Mouse (Mus musculus) adrenal gland (tissue): Measurements from ENCODE around the gene Ush1c.

ENCODE experiments used
- intact Hi-C: fragments of 180-260 bp; cut with DNase I; formaldehyde crosslinking; loops from one replicate; pipeline ENCODE4 v1.15.1; 2025
- long read RNA-seq, 2 experiments: library from polyadenylated mRNA; unstranded; transcript quantifications; one replicate each; pipeline ENCODE4 v2.0.0; 2020; ENCODE audit warnings: borderline replicate concordance in 1 of 2; ENCODE audit not compliant: insufficient replicate concordance in 1 of 2

Gene Ush1c
- long read RNA-seq, experiment 1 = 0 reads
- long read RNA-seq, experiment 2 = 0 reads

DNA sequence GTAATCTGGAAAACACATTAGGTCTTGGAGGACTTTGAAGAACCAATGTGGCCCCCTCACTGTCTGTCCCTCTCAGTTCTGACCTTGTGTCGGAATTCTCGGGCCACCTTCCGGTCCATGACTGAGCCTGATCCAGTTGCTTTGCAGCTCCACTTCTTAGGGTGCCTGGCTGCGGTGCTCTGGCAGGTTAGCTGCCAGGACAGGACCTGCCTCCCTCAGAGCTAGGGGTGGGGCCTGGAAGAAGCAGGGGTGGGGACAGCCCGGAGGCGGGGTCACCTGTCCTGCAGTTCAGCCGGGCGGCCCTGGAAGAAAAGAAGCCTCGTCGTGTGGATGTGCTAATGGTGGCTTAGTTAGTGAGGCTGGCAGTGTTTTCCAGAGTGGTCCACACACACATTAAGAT, at the start of gene Ush1c:
Gene Ush1c, minus strand, starts transcription at position 158 of the 400 bp plus-strand sequence.
- intact Hi-C loops = no loop called here

DNA sequence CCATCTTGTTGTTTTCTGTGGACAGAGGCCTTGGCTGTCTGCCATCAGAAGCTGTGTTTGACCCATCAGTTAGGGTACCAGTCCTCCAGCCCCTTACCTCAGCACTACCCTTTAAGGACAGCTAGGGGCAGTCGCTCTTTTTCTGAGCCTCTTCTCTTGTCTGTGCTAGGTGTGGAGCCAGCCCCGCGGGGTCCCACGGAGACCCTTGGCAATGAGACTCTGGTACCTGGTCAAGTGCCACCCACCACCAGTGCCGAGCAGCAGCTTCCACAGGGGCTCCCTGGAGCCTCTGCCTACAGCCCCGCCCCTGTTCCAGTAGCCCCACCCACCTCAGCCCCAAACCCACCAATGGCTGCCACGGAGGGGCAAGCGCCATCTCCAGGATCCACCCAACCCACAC, 48.7 kb upstream of the Ush1c start:
- intact Hi-C loops = no loop called here

DNA sequence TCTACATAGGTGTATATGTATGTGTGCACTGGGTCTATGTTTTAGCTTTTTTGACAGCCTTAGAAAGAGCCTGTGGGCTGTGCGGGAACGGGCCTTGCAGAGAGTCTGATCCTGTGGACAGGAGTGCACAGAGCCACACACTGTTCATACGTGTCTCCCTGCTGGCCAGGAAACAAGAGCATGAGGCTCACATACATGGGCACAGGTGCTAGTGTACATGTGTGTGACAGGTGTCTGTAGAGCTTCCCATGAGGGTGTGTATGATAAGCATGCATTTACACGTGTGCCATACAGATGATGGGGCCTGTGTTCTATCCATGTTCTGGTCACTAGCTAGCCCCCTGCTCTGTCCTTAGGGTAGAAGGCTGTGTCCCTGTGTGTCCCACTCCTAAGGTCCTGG, 48.1 kb upstream of the Ush1c start:
- intact Hi-C loops = no loop called here

DNA sequence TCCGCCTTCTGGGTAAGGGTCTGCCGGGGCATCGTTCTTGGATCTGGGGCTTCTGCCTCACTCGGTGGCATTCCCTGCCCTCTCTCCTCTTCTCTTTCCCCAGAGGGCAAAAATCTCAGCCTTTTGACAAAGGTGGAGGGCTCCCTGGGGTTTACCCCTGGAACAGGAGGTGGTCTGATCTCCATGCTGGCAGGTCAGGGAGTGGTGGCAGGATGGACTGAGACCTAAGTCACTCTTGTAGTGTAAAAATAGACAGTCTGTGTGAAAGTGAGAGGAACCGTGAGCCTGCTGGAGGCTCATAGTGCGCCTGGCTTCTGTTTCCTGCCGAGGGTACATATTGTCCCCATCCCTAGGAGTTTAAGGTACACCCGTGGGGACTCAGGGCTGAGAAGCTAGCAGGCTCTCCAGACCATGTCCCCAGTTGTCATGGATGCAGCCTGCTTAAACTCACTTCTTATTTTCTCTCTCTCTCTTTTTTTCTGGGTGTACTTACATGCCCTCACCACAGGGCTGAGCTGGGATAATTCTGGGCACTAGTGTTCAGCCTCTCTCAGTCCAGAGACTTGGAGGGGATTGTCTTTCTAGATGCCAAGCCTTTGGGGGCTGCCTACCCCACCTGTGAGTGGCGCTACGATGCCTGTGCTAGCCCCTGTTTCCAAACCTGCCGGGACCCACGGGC, 47.0 kb upstream of the Ush1c start:
- intact Hi-C loops = no loop called here

DNA sequence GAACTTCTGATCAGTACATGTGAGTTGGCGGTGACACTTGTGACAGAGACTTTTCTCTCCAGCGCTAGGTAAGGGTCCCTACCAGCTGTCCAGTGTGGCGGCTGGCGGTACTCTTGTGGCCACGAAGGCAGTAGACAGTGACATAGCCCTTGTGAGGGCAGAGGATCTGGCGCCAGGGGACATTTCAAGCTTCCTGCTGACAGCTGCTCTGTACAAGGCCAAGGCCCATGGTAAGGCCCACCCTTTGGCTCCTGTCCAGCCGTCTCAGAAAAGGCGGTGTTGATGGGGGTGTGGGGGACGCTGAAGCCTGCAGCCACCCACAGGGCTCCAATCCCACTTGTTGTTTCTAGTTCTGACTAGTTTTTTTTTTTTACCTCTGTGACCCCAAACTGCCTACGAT, 45.4 kb upstream of the Ush1c start:
- intact Hi-C loops = loop anchor here (5.0 kb wide), 1 partner anchor 324 kb away; no protein-coding TSS in a partner anchor

DNA sequence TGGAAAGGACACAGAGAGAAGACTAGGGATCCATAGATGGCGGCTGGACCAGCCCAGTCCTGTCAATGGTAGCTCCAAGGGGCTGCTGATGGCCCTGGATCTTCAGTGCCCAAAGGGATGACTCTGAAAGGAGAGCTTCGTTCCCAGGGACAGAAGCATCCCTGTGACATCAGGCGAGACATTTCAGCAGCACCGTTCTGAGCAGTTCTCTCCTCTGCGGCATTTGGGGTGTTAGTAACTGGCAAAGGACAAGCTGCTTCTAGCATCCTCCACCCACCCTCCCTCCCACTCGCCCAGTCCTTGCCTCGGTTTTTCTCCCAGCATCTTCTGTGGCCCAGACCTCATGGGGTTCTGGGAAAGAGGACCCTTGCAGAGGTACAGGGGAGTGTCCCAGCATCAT, 44.0 kb upstream of the Ush1c start:
- intact Hi-C loops = loop anchor here (5.0 kb wide), 1 partner anchor 325 kb away; no protein-coding TSS in a partner anchor

DNA sequence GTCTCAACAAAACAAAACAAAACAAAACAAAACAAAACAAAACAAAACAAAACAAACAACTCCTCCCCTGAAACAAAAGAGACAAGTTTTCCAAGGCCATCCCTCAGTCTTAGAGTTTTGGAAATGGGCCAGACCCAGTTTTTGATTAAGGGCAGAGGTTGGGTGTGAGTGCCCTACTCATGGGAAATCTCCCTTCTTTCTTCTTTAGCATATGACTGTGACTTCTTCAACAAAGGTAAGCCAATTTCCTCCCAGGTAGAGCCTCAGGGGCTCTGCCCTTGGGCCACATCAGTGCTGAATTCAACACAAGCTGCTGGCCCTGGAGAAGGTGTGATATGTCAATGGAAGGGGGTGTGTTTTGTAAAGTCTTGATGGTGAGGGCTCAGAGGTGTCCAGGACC, 42.6 kb upstream of the Ush1c start:
- intact Hi-C loops = loop anchor here (5.0 kb wide), 1 partner anchor 326 kb away; no protein-coding TSS in a partner anchor

DNA sequence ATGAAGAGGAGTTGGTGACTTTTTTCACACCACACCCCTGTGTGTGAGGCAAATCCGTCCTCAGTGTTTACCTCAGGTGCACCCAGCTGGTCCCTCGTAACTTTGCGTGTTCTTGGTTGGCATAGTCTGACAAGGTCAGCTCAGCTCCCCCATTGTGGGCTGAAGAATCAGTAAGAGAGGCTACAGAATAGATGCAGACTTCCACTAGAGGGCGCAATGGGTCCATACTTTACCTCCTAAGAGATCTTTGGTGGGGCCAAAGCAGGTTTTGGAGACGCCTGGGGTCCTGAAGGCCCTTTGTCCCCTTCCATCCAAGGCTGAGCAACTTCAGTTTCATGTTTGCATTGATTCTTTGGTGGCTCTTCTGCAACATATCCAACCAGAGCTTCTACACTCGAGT, 41.6 kb upstream of the Ush1c start:
- intact Hi-C loops = loop anchor here (5.0 kb wide), 2 partner anchors 97 to 327 kb away; partner anchors contain the start of gene Myod1

DNA sequence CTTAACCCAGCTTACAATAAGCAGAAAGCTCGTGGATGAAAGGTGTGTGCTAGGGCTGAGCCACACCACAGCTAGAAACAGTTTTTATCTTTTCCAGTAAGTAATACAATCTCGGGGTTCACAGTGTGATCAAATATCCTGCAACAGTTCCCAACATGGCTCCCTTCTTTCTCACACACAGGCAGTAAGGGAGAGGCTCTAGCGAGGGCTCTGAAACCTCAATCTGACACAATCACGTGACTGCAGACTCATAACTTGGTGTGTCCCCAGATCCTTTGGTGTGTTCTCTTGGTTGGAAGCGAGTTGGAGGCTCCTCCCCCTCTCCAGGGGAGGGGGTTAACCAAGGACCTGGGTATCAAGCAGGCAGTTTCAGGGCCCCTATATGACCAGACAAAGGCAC, 37.9 kb upstream of the Ush1c start:
- intact Hi-C loops = loop anchor here (5.0 kb wide), 1 partner anchor 101 kb away; the partner anchor contains the start of gene Myod1

DNA sequence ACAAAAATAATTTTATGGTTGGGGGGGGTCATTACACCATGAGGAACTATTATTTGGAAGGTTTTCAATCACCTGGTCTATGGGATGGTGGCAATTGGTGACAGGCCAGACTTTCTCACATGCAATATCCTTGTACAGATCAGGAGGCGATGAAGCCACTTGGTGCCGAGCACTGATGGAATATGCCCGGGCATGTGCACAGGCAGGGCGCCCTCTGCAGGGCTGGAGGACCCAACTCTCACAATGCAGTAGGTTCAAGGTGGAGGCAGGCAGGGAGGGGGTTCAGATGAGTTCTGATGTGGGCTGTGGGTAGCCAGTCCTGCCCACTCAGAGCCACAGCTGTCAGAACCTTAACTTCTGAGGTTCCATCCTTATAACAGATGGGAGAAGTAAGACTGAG, 13.5 kb upstream of the Ush1c start:
- intact Hi-C loops = no loop called here

DNA sequence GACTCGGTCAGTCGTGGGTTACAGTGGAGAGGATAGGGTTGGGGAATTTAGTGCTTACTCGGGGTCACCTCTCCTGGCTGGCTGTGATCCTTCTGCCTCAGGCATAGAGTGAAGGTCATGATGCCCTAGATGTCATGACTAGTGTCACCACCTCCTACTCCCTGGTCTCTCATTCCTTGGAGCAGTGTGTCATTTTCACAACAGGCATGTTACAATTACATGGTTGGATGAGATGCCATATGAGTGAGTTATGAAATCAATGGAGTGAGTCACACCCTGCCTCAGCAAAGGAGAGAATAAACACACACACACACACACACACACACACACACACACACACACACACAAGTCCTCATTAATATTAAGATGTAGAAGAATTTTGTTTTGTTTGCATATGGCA, 9.3 kb upstream of the Ush1c start:
- intact Hi-C loops = no loop called here

DNA sequence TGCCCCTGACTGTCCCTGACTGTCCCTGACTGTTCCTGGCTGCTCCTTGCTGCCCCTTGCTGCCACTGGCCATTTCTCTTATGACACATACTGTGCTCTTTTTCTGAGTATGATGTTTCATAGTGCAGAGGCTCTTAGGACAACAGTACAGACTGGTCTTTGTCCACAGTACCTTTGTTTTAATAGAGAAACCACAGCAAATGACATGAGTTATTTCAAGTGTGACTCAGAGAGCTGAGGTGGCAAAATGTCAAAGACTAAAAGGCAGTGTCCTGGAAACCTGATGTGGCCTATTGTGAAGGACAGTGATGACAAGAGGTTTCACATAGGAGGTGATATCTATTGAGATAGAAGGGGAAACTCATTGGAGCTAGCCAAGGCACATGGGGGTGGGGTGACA, 8.6 kb upstream of the Ush1c start:
- intact Hi-C loops = no loop called here

DNA sequence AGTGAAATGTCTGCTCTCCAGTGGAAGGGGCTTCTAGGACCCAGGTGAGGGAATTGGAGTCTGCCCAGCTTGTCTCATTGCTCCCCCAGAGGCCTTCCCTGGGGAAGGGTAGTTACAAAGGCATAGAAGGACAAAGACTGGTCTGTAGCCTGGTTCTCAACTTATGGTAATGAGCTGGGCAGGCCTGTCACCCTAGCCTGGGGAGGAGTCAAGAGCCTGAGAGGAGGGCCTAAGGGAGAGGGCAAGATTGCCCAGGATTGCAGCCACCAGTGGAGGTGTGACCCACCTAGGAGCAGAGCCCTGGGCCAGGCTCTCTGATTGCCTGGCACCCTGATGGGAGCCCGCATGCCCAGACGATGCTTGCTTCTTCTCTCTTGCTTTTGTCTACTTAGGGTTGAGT, 2.4 kb upstream of the Ush1c start, which contains the start of gene Otog:
Gene Otog, plus strand, starts transcription at position 292 of the 400 bp plus-strand sequence.
- intact Hi-C loops = no loop called here

DNA sequence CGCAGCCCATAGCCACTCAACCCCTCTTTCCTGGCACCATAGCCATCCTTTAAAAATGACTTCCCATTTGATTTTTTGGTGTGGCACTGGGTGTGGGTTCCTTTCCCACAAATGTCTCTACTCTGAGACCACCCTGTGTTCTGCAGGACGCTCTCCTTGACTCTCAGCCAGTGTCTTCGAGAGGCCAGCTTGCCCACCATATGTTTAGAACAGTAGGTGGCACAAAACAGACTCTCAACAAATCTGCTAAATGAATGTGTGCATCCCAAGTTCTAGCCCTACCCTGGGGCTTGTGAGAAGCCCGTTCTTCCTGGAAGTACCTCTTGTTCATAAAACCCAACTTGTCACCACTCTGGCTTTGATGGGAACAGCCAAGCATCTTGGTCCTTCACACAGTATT, 1.8 kb upstream of the Ush1c start:
- intact Hi-C loops = no loop called here

DNA sequence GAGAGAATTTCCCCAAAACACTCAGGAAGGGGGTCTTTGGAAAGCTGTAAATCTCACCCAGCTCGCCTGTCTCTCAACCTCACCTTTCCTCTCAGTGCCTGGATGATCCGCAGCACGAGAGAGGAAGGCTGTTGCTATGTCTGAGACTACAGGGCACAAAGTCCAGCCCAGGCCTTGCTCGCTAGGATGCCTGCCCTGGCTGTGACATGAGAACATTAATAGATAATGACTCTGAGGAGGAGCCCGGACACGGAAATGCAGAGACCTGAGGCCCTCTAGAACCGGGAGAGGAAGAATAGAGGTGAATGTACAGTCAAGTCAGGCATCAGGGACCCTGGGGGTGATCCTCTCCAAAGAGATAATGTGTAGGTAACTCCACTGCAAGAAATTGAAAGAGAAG, 1.1 kb downstream of the Ush1c start:
- intact Hi-C loops = no loop called here

DNA sequence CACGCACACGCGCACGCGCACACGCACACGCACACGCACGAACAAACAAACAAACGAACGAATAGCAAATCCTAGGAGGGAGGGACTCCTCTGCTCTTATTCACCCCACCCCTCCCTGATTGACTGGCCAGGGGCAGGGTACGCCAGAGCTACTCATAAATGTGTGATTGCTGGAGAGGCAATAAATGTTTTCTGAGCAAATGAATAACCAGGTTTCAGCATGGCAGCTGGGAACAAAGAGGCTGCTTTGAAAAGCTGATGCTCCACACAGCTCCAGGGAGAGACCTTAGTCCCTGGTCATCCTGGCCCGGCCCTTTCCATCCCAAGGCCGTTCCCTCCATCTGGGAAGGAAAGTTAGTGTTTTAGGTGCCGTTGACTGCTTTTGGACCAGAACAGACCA, 1.9 kb downstream of the Ush1c start:
- intact Hi-C loops = no loop called here

DNA sequence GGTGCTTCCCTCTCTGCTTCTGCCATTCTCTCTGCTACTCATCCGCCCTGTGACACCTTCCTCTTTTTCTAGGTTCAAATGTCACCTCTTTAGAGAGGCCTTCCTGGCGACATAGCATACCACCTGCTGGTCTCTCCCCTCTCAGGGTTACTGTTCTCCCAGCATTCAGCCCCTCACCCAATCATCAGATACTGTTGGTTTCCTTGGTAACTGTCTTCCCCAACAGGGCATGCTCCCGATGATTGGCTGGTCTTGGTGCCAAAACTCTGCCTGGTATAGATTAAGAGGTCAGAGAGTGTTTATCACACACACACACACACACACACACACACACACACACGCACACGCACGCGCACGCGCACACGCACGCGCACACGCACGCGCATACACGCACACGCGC, 2.4 kb downstream of the Ush1c start:
- intact Hi-C loops = no loop called here

DNA sequence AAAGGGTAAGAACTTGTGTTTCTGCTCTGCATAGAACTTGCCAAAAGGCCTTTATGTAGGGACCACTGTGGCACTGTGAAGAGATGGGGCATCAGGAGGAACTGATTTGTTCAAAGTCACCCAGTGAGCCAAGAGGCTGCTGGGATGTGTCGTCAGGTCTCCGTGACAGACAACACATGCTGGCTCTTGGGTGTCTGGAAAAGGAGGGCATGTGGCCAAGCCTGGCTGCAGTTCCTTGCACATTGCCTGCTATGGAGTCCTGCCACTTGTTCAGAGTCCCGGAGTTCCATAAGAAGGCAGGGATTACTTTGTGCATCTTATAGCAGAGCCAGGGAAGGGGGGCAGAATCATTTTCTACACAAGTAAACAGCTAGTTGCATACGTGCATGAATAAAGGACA, 11.4 kb downstream of the Ush1c start:
- intact Hi-C loops = loop anchor here (2.0 kb wide), 1 partner anchor 130 kb away; no protein-coding TSS in a partner anchor

DNA sequence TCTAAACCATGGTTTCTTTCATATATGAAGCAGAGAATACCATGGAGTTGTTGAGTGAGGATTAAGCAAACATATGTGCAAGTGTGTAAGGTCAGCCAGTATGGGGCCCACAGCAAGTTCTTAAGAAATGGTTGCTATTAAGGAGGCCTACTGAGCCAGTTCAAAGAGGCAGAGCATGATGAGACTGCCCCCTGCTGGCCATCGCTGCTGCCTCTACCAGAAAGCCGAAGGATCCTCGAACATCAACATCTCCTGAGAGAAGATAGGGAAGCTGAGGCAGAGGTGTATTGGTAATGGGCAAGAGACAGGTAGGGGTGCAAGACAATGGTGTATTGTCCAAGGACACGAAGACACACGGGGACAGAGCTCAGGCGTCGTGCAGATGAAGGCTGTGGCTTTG, 12.1 kb downstream of the Ush1c start:
- intact Hi-C loops = loop anchor here (2.0 kb wide), 1 partner anchor 129 kb away; no protein-coding TSS in a partner anchor

DNA sequence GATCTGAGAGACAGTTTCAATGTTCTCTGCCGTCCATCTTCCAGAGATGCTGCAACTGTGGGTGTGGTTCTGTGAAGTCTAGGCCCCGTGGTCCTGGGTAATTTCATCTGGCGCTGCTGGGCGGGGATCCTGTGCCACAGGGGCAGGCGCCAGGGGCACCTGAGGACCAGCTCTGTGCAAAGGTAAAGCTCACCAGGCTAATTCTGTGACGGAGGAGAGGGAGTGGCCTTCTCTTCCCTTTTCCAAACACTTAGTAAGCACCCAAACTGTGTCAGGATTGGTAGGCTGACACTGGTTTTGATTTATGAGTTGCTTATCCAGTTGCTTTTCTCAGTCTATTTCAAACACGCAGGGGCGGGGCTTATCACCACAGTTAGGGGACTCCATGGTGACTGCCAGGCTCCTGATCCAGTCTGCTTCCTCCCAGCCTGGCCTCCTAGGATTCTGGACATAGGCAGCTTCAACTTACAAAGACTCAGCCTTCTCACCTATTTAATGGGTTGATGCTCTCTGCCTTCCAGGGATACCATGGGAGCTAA, 17.6 kb downstream of the Ush1c start:
- intact Hi-C loops = no loop called here

DNA sequence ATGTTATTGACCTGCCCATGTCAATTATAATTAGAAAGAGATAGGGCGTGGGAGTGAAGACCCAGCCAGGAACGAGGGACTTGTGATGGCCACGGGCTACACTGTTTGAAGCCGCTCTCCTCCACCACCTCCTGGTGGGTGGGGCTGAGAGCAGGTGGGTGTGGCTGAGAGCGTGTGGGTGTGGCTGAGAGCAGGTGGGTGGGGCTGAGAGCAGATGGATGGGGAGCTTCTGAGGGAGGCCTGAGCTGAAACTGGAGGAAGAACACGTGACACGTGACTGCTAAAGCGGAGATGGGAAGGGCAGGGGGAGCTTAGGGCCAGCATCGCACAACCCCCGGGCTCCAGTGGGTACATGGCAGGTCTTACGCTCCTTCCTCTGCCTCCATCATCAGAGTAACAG, 19.9 kb downstream of the Ush1c start:
- intact Hi-C loops = no loop called here

DNA sequence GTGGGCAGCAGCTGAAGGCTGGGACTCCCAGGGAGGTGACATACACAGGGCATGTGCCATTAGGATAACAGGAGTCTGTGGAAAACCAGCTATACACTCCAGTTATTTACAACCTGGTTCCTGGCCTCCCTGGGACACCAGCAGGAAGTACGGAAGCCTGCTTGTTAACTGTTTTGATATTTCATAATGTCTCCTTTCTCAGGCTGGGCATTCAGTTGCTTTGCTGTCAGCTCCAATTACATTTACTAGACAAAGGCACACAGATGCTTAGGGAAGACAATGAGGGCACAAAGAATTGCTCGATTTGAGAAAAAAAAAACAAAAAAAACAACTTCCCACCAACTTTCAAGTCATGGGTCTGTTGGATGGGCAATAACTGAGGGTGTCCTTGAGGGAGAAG, 21.8 kb downstream of the Ush1c start:
- intact Hi-C loops = no loop called here

DNA sequence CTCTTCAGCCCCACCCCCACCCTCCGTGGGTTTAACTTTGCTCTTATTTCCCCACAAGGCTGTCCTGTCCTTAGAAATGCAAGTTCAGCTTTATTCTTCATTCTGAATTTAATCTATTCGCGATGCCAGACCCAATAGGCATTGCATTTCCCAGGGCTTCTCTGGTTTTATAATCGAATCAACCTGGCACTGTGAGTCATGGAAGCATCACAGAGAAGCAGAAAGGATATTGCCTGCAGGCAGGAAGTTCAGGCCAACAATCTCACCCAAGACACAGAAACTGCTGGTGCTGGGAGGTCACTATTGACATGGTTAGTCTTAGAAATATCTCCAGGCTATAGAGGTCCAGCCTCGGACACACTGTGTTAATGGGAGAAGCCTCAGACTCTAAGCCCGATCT, 28.0 kb downstream of the Ush1c start:
- intact Hi-C loops = no loop called here
